Mouse (Mus musculus) cerebellum, adult 8-10 months (tissue): ENCODE results near the gene Slc26a1.
"Not testable (repeated sequence)": the region's sequence is repeated elsewhere in the genome, so short reads cannot be mapped to it uniquely, and the experiment has no call there.

Experiments used
- DNase-seq: peaks from one replicate; pipeline ENCODE4 v3.0.0; 2022

The Slc26a1 gene

GRCm38 (mm10) chr5:108655381-108655780, 20.0 kb downstream of the Slc26a1 start:
- no peak for DNase-seq

GRCm38 (mm10) chr5:108654444-108654990, 20.9 kb downstream of the Slc26a1 start:
- no peak for DNase-seq

- DNase-seq = no peak
These were observed 22.0 kb downstream of the Slc26a1 start for GRCm38 (mm10) chr5:108653341-108653740.

GRCm38 (mm10) chr5:108651823-108652222, 23.5 kb downstream of the Slc26a1 start:
- DNase-seq = peak; percentile 81

GRCm38 (mm10) chr5:108651136-108651720, 24.1 kb downstream of the Slc26a1 start:
- no peak for DNase-seq

GRCm38 (mm10) chr5:108650341-108650740, 25.0 kb downstream of the Slc26a1 start:
- DNase-seq = peak; percentile 58

- DNase-seq = no peak
These were observed 26.3 kb downstream of the Slc26a1 start for GRCm38 (mm10) chr5:108648937-108649576.

GRCm38 (mm10) chr5:108647820-108648465, 27.4 kb downstream of the Slc26a1 start:
- DNase-seq = no peak

GRCm38 (mm10) chr5:108647311-108647710, 28.1 kb downstream of the Slc26a1 start:
- no peak for DNase-seq

GRCm38 (mm10) chr5:108646343-108646660, 29.1 kb downstream of the Slc26a1 start:
- DNase-seq = no peak

- DNase-seq = no peak
These were observed 29.6 kb downstream of the Slc26a1 start for GRCm38 (mm10) chr5:108645651-108646342.

GRCm38 (mm10) chr5:108643674-108644073, 31.7 kb downstream of the Slc26a1 start:
- no peak for DNase-seq

- DNase-seq = no peak
These were observed 39.2 kb downstream of the Slc26a1 start for GRCm38 (mm10) chr5:108636172-108636571.

GRCm38 (mm10) chr5:108634088-108634487, 41.3 kb downstream of the Slc26a1 start:
- not testable (repeated sequence) for DNase-seq

- no peak for DNase-seq
These were observed 41.7 kb downstream of the Slc26a1 start for GRCm38 (mm10) chr5:108633676-108634075.

- peak; percentile 90 for DNase-seq
These were observed 45.5 kb downstream of the Slc26a1 start, which contains the start of the genes Gak and Tmem175 for GRCm38 (mm10) chr5:108629634-108630483. TSS of gene Gak (minus strand) at chr5:108629755. TSS of gene Tmem175 (plus strand) at chr5:108629770.

GRCm38 (mm10) chr5:108628891-108629633, 46.3 kb downstream of the Slc26a1 start:
- DNase-seq = no peak

- no peak for DNase-seq
These were observed 49.2 kb downstream of the Slc26a1 start for GRCm38 (mm10) chr5:108626050-108626660.

GRCm38 (mm10) chr5:108621870-108622269, 53.5 kb downstream of the Slc26a1 start:
- no peak for DNase-seq
